Mouse (Mus musculus) liver, embryonic 14.5 days (tissue): ENCODE results near the gene Lrmda.

Source experiments
- CTCF ChIP-seq: IDR thresholded peaks from 2 replicates; pipeline ENCODE4 v1.5.1; 2016; ENCODE audit warnings: antibody characterized with exemption, low read depth, control low read depth
- EP300 ChIP-seq: IDR thresholded peaks from 2 replicates; pipeline ENCODE4 v1.6.1; 2016; ENCODE audit warnings: antibody characterized with exemption, low read depth

- no peak for TF ChIP-seq CTCF
- TF ChIP-seq EP300, result no peak
Observed at GRCm38 (mm10) chr14:23016068-23016611, 996.6 kb downstream of the Lrmda start.
